Mouse (Mus musculus): ENCODE measurements around the gene Ank2. TPM values are rescaled to one million over a fixed set of nuclear protein-coding genes. Genes with fewer than 3 reads are reported as not detected.

Gene Ank2
- total RNA-seq, 1 experiment from 2014 or later, result 57.0 TPM

DNA sequence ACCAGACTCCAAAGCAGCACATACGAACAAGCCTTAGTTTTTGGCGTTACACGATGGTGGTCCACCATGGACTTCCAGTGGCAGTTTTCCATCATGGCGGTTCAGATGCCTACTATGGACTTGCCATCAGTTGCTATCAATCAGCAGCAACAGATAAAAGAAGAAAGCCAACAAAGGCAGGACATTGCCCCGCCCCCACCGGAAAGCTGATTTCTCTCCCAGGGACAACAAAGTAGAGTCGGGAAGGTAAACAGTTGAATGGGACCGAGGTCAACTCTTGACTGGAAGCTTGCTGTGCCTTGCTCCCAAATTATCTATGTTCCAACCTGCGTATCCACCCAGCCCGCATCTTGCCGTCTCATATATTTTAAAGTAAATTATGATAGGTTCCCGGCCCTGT lies 328.9 kb downstream of the Ank2 start:
- no peak for DNase-seq

DNA sequence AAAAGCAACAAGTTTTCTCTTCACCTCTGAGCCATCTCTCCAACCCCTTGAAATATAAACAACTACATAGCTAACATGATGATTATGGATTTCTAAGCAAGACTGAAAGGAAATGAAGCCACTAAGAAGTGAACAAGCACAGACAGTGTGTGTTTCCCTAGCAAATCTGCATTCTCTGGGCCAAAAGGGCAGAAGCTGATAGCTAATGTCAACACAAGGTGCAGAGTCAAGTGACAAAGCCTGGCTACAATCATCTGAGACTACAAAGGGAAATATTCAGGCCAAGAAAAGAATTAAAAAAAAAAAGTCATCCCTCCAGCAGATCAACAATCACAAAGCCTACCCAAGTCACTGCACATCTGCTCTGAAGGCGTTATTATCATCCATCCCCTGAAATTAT lies 330.0 kb downstream of the Ank2 start:
- no peak for DNase-seq

DNA sequence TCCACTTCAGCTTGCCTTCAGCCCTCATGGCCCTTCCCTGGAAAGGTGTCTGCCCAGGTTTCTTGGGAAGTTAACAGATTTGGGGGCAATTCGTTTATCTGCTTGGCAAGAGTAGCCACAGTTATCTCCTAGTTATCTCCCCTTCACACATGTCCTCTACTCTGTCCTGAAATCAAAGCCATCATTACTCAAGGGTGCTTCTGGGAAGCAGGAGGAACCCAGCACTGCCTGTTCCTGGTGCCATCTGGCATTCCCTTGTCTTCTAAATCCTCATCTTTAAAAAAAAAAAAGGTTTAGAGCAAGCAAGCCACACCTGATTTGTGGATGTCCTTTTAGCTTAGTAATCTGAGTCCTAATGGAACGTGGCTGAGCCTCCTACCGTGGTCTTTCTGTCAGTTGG lies 335.4 kb downstream of the Ank2 start:
- no peak for DNase-seq

DNA sequence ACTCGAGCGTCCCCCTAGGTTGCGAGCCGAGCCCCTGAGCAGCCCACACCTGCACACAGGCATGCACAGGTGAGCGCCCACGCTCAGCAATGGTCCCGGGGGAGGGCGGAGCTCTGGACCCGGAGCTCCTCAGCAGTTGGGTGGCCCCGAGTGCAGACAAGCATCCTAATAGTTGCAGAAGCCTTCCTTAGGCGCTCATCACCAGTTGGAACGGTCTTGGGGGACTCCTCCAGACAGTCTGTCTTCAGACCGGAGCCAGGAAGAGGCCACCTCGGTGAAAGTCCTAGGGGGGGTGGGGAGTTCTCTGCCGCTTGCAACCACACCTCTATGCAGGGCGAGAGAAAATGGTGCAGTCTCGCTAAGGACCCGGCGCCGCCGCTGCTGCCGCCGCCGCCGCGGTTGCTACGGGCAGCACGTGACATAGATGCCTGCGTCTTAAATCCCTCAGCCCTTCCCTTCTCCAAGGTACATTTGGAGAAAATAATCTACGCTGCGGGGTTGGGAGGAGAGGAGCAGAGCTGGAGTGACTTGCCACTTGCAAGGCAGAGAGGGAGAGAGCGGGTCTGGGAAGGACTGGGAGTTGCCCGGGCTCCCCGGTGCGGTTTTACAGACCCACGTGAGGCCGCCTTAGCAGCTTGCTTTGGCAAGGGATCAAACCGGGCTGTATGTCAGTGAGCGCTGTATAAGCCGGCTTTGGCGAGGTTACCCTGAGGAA lies 337.0 kb downstream of the Ank2 start:
- peak; percentile 57 for DNase-seq

DNA sequence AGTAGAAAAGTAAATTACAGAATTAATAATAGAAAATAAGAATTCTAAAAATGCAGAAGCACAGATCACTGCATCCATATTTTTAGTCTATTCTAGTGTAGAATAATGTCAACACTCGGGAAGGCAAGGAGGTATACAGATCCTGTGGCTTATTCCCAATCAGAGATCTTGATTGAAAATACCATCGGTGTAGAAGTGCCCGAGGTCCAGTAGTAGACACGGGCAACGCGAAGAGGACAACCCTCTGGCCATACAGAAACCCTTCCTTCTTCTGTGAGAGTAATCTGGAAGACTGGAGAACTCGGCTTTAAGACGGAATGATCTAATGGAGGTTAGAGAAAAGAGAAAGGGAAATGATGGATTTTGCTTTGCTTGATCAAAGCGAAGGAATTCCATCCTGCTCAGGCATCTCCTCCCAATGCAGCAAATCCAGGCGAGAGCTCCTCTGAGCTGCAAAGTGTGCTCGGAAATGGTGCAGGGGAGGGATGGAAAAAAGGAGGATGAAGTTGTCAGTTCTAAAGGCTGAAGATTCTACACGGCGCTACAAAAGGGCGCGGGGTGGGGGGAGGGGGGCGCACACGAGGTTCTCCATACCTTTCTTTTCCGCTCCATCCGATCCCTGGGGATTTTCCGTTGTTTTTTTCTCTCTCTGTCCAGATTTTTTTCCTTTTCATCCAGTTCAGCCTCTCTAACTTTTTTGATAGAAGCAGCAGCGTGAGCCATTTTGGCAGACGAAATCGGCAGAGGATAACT lies 337.9 kb downstream of the Ank2 start:
- DNase-seq, result no peak

DNA sequence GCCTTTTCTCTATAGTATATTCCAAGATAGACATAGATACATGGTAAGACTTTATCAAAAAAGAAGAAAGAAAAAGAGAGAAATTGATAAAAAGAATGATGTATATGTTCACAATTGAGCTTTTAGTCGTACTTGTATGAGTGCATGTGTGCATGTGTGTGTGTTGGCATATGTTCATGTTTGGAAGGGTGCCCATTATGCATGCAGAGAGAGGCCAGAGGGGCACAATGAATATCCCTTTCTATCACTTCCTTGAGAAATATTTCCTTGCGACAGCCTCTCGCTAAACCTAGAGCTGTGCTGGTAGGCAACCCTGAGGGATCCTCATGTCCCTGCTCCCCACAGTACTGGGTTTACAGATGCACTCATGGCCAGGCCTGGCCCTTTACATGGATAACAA lies 341.4 kb downstream of the Ank2 start:
- DNase-seq, result no peak

DNA sequence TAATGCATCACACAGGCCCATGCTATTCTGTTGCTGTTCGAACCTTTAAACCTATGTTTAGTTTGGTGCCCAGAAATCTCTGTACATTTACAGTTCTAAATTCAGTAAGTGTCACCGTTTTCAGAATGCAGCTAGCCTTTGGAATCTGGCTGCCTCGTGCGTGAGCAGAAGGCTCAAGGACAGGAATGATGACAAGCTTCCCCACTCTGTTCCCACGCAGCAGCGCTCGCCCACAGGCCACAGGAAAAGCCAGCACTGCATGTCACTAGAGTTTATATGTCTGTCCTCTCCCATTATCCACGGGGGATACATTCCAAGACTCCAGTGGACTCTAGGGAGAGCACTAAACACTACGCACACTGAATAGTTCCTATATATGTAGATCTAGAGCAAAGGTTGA lies 343.1 kb downstream of the Ank2 start:
- no peak for DNase-seq

DNA sequence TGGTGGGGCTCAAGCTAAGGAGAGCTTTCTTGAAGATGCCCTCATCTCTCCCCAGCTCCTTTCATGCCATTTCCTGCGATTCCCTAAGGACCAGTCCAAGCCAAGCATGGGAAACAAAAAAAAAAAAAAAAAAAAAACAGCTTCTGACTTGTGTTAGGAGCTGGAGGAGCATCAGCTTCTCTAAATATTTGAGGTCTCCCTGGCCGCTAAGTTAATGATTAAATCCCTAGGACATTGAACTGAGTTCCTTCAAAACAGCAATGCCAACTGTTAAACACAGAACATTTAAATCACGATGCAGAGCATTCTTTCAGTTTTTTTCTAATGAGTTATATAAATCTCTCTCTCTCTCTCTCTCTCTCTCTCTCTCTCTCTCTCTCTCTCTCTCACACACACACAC lies 345.3 kb downstream of the Ank2 start:
- no peak for DNase-seq

DNA sequence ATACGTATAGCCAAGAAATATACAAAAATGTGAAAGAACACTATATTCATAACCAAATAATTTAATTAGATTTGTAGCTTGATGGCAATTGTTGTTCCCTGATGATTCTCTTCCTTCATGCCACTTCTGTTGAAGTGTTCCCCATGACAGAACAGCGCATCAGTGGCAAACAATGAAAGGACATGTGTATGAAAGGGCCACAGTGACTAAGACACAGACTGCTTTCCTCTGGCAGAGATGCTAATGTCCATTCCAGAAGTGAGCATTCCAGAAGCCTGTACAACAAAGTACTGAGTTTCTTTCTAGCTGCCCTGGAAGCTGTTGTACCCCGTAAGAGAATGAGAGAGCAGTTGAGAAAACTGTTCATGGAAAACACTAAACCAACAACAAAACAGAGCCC lies 345.7 kb downstream of the Ank2 start:
- no peak for DNase-seq

DNA sequence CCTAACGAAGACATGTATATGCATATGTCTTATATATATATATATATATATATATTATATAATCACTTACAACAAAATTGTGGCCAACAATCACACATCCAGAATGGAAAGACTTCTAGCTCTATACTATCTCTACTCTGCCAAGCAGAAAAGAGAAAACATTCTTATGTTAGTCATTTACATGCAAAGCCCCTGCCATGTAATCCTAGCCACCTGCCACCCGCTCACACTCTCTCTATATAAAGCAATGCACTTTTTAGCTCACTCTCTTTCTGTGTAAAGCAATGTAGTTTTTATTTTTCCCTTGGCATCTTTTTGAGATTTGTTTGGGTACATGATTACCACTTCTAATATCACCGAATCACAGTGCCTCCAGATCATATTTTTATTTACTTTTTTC lies 350.5 kb downstream of the Ank2 start:
- no peak for DNase-seq

DNA sequence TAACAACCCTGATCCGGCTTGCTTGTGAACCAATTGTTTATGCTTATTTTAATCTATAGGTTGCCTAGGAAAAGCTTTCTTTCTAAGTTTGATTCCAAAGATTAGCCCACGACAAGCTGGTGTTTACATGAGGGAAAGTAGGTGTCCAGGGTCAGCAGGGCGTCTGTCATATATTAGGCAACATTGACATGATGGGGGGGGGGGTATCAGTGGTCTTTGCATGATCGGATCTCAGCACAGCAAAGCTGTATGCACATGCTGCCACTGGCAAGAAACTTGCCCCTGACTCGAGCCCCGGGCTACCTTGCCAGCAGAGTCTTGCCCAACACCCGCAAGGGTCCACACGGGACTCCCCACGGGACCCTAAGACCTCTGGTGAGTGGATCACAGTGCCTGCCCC lies 358.6 kb downstream of the Ank2 start:
- DNase-seq, result no peak

DNA sequence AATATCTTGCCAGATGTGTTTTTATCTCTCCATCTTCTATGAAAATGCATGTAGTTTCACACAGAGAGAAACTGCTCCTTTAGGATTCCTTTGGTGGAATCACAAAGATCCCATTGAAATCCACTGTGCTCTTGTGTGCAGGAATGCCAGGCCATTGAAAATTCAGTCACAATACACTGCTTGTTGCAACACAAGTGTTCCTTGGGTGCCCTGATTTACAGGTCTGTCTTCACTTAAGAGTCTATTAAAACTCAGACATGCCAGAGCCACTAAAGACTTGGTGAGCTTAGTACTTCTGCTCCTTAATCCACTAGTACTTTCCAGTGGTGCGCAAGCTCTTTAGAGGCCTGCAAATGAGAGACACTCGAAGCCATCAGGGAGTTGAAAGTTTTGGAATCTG lies 359.5 kb downstream of the Ank2 start:
- DNase-seq, result no peak

DNA sequence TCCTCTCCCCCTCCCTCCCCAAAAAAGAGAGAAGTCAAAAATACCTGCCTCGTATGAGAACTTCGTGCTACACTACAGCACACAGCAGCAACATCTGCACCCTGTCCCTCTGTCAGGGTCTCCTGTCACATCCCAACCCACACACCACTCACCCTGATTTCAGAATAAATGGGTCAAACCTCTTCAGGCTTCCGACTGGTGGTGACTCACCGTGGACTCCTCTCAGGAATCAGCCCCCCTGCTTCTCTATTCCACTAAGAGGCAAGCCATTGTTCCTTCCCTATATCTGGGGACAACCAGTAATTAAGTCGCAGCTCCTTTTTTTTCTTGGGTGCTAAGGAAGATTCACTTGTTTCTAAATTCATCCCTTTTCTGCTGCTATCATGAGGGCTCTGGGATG lies 361.6 kb downstream of the Ank2 start:
- no peak for DNase-seq

DNA sequence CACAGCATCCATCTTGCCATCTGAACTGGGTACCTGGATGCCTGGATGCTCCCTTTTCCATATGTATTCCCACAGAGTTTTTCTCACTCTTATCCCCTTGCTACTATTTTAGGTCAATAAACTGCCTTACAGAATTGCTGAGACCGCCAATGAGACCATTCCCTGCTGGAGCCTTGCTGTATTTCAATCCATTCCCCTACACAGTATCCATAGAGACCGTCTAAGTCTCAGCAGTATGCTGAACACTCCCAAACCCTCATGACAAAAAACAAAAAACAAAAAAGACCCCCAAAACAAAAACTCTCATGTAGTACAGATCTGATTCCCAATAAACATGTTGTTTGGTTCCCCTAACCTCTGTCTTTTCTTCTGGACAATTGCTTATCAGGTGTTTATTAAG lies 365.1 kb downstream of the Ank2 start:
- DNase-seq, result no peak

DNA sequence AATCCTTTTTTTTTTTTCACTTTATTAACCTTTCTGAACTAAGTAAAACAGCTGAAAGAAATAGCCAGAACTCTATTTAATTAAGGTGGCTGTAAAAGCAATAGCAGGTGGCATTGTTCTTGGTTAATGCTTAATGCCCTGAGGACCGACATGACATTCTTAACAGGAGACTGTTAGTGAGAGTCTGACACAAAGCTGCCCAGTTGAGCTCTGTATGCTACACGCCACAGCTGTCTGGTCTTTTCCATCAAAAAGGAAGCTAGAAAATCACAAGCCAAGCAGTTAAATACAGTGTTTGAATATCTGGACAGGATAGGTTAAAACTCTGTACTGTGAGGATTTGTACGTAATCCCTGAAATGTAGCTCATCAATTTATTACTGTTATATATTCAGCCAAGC lies 368.1 kb downstream of the Ank2 start:
- DNase-seq, result no peak

DNA sequence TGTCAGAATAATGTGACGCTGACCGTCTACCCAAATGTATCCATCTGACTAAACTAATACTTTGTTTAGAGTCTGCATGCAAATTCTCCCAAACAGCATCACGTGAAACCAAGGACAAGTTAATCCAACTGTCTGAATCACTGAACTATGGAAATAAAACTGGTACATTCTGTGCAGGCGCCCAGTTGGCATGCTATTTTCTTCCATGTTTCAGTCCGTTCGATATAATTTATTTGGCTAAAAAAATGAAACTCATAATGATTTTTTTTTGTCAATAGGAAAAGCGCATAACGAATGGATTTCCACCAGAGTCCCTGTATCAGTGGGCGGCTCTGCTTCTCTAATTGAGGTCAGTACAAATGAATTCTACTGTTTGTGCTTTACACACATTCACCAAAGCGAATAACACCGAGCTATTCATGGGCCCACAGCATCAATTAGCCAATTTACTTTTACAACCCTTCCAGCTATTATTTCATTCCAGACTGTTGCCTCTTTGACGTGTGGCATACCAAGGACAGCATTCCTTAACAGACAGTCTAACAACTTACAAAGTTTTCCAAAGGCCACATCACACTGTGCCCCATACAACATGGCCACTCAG lies 368.9 kb downstream of the Ank2 start:
- no peak for DNase-seq

DNA sequence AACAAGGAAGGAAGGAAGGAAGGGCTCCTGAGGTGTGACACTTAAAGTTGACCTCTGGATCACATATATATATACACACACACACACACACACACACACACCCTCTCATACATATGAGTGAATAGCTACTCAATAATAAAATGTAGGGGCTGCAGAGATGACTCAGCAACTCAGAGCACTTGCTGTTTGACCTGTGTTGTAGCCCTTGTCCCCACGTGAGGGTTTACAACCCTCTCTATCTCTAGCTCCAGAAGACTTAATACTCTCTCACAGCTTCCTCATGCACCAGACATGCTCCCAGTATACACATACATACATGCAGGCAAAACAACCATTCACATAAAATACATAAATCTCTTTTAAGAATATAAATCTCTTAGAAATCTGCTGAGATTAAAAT lies 369.4 kb downstream of the Ank2 start:
- no peak for DNase-seq

DNA sequence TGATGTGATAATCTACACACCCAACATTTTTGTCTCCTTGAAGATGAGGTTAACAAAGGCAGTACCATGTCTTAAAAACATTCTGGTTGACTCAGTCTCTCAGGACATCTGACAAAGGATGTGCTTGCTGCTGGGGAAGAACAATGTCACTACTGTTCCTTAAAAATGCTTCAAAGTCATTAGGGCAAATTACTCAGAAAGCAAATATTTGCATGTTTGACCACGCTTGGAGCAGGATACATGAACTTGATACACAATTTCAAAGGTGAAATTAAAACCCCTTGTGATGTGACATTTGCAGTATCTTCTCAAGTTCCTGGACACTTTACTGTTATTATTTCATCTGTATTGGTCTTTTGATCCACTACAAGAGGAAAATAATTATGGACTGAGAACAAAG lies 371.5 kb downstream of the Ank2 start:
- DNase-seq, result no peak

DNA sequence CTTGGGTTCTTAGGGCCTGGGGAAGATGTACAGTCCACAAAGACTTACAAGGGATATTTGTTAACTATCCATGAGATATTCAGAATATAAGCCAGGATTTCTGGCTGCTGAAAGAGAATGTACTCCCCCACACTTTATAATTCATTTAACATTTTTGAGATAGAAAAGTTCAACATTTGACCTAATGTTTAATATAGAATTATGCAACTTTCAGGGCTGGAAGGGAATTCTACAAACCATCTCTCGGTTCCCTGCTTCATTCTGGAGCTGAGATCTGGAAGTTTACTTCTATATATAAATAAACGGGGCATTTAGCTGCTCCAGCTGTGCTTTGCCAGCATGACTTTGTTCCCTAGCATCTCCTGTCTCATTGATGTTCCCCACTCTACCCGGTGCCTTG lies 372.9 kb downstream of the Ank2 start:
- no peak for DNase-seq

DNA sequence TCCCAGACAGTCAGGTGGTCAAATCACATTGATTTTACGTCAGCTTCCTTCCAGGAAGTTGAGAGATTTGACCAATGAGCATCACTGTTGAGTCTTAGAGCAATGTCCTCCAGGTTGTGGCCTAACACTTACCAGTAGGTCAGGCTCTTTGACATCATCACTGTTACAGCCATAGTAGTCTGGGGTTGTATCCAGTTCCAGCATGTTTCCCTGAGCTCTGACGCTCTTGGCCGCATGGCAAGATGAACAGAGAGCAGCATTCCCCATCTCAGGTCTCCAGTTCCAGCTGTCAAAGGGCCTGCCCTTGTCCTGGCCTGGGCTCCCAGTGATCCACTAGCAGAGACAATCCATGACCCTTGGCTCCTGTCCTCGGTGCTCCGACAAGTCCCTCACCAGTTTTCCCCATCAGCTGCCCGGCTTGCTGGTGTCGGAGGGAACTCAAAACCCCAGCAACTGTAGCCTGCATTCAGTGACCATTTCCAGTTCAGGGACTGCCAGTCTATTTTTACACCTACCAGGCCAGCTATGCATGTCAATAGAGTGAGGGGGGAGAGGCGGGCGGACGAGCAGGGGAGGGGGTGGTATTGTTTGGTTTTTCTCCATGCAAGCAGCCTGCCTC lies 374.7 kb downstream of the Ank2 start:
- DNase-seq, result no peak

DNA sequence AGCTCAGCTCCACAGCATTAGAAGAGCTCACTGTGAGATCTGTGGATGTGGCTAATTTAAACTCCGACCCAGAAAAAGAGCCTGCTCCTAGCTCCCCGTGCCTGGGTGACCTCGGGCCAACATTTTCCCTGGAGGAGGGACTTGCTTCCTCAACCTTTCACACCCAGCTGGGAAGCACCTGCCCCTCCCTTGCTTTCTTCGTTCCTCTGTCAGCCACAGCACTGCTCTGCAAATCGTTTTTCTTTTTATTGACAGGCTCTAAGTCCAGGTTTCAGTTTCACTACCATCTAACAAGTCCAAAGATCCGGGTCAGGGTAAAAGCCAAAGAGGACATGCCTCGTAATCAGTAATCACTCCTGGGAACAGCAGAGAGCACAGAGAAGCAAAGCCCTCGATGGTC lies 375.8 kb downstream of the Ank2 start:
- peak; percentile 20 for DNase-seq

DNA sequence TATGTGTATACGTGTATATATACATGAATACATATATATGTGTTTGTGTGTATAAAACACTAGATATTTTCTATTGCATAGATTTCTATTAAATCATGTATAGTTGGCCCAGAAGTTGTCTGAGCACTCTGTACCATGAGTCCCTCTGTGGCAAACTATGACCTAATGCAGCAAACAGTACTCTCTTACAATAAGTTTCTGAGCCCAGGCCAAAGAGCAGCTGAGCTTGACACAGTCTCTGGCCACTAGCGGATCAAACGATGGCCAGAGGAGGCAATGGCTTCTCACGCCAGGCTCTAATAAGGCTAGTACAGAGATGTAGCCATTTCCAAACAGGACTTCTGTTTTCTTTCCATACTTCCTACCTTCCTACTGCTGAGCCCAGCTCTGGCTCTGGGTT lies 380.4 kb downstream of the Ank2 start:
- DNase-seq, result no peak

DNA sequence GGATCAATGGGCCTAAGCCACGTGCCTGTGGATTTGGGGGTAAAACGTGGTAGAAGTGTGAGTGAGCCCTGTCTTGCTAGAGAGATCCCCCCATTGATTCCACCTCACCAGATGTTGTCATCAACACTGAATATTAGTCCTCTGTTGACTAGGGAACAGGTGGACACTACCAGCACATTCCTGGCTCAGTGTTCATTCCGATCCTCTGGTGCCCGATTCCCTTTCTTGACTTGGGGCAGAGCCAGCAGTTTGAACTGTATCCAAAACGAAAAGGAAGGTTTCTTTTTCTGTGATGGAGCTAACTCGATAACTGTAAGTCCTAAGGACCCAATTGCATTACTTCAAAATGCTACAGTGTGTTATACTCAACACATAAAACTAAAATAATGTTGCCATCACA lies 382.9 kb downstream of the Ank2 start:
- DNase-seq, result no peak
